Mouse (Mus musculus) embryonic facial prominence, embryonic 13.5 days (tissue): Measurements from ENCODE around the gene Doc2b. TPM values are rescaled to one million over a fixed set of nuclear protein-coding genes. Genes with fewer than 3 reads are reported as not detected.

Experiments used
- ATAC-seq: fragments of 200-750 bp; cut with Nextera tagmentation; 2 replicates; pipeline ENCODE4 v1.8.0; 2017; ENCODE audit warnings: low read depth; ENCODE audit not compliant: insufficient number of reproducible peaks, insufficient read depth, low FRiP score, low TSS enrichment
- H3K27ac ChIP-seq: fragments of 300-500 bp; sonication (generic); 2 replicates; pipeline ENCODE4 v1.5.1; 2015; ENCODE audit warnings: moderate library complexity, mild to moderate bottlenecking, inconsistent platforms
- H3K27me3 ChIP-seq: fragments of 300-500 bp; sonication (generic); 2 replicates; pipeline ENCODE4 v1.6.1; 2015; ENCODE audit warnings: mild to moderate bottlenecking, inconsistent platforms
- H3K36me3 ChIP-seq: fragments of 300-500 bp; sonication (generic); 2 replicates; pipeline ENCODE4 v1.6.1; 2015; ENCODE audit warnings: mild to moderate bottlenecking, inconsistent platforms
- H3K4me1 ChIP-seq: fragments of 300-500 bp; sonication (generic); 2 replicates; pipeline ENCODE4 v1.6.1; 2015; ENCODE audit warnings: inconsistent platforms
- H3K4me2 ChIP-seq: fragments of 300-500 bp; sonication (generic); 2 replicates; pipeline ENCODE4 v1.6.1; 2015; ENCODE audit warnings: moderate library complexity, mild to moderate bottlenecking, inconsistent platforms
- H3K4me3 ChIP-seq: fragments of 300-500 bp; sonication (generic); 2 replicates; pipeline ENCODE4 v1.5.1; 2015; ENCODE audit warnings: mild to moderate bottlenecking, inconsistent platforms
- H3K9ac ChIP-seq: fragments of 300-500 bp; sonication (generic); 2 replicates; pipeline ENCODE4 v1.6.1; 2015; ENCODE audit warnings: mild to moderate bottlenecking, inconsistent platforms
- H3K9me3 ChIP-seq: fragments of 300-500 bp; sonication (generic); 2 replicates; pipeline ENCODE4 v1.6.1; 2016; ENCODE audit warnings: inconsistent platforms
- WGBS: fragments of 180-500 bp; shearing (Covaris S2); methylation state at CpG from one replicate; pipeline ENCODE4 v1.1.7; 2015; ENCODE audit warnings: mixed read lengths; 5-methylcytosine and 5-hydroxymethylcytosine counted together
- polyA plus RNA-seq: library from polyadenylated mRNA; unstranded; fragments of >200 nt; fragmentation: Nextera tagmentation; extraction: Ambion mirVana; gene quantifications from 2 replicates; pipeline ENCODE4 v1.2.1, GENCODE M21; 2015

Doc2b gene
- polyA plus RNA-seq, 1 experiment from 2014 or later: 2.5 TPM

GRCm38 (mm10) chr11:75813085-75813484 lies 17.2 kb upstream of the Doc2b start:
- Histone ChIP-seq H3K9me3 (no peaks in the 10 kb centered on the region), H3K27ac (no peak overlapping the region), H3K36me3 (no peaks in the 10 kb centered on the region), H3K4me1 (peaks cover 13% of the 10 kb centered on the region), H3K27me3 (no peaks in the 10 kb centered on the region), H3K4me3 (no peak overlapping the region), H3K9ac (no peak overlapping the region), H3K4me2 (no peak overlapping the region)
- ATAC-seq: no peak
- 52% methylated on average over 10 of the region's 10 CpGs for WGBS

GRCm38 (mm10) chr11:75811900-75812299 lies 16.1 kb upstream of the Doc2b start:
- H3K36me3 ChIP-seq: no peaks in the 10 kb centered on the region
- H3K9me3 ChIP-seq: no peaks in the 10 kb centered on the region
- H3K27me3 ChIP-seq: no peaks in the 10 kb centered on the region
- H3K9ac ChIP-seq: peak overlapping the region; percentile 22; the same call in 1 of the 2 replicates
- no peak for ATAC-seq
- H3K4me1 ChIP-seq: peaks cover 10% of the 10 kb centered on the region
- H3K4me3 ChIP-seq: no peak overlapping the region
- H3K27ac ChIP-seq: peak overlapping the region; percentile 39; the same call in 1 of the 2 replicates
- H3K4me2 ChIP-seq: no peak overlapping the region
- 36% methylated on average over 3 of the region's 3 CpGs for WGBS

GRCm38 (mm10) chr11:75810526-75810925 lies 14.7 kb upstream of the Doc2b start:
- peaks cover 10% of the 10 kb centered on the region for H3K4me1 ChIP-seq
- 91% methylated on average over 3 of the region's 3 CpGs for WGBS
- H3K27me3 ChIP-seq: no peaks in the 10 kb centered on the region
- H3K9me3 ChIP-seq: no peaks in the 10 kb centered on the region
- H3K4me2 ChIP-seq: no peak overlapping the region
- no peak overlapping the region for H3K27ac ChIP-seq
- H3K4me3 ChIP-seq: no peak overlapping the region
- no peaks in the 10 kb centered on the region for H3K36me3 ChIP-seq
- ATAC-seq: no peak
- H3K9ac ChIP-seq: no peak overlapping the region

- H3K4me1 ChIP-seq: peaks cover 4% of the 10 kb centered on the region; the same call in 1 of the 2 replicates
- no peaks in the 10 kb centered on the region for H3K36me3 ChIP-seq
- no peaks in the 10 kb centered on the region for H3K27me3 ChIP-seq
- H3K4me3 ChIP-seq: no peak overlapping the region
- WGBS: 41% methylated on average over 5 of the region's 5 CpGs
- no peak overlapping the region for H3K4me2 ChIP-seq
- H3K9me3 ChIP-seq: no peaks in the 10 kb centered on the region
- H3K27ac ChIP-seq: no peak overlapping the region
- no peak overlapping the region for H3K9ac ChIP-seq
- ATAC-seq: no peak
Measured at GRCm38 (mm10) chr11:75807486-75807885, 11.6 kb upstream of the Doc2b start.

GRCm38 (mm10) chr11:75801771-75802550 lies 6.1 kb upstream of the Doc2b start:
- no peak overlapping the region for H3K4me2 ChIP-seq

GRCm38 (mm10) chr11:75801369-75801768 lies 5.5 kb upstream of the Doc2b start:
- Histone ChIP-seq H3K9ac (no peak overlapping the region), H3K36me3 (no peaks in the 10 kb centered on the region), H3K4me2 (no peak overlapping the region), H3K4me1 (peaks cover 5% of the 10 kb centered on the region), H3K27ac (no peak overlapping the region), H3K4me3 (no peak overlapping the region), H3K9me3 (no peaks in the 10 kb centered on the region), H3K27me3 (peaks cover 25% of the 10 kb centered on the region)
- WGBS: 82% methylated on average over 4 of the region's 4 CpGs
- 0 out of 2 replicates have a peak, but pooled peaks have one; percentile 59 for ATAC-seq

More at GRCm38 (mm10) chr11:75801771-75802550, 6.1 kb upstream of the Doc2b start:
- no peak overlapping the region for H3K9ac ChIP-seq
- 83% methylated on average over 7 of the region's 7 CpGs for WGBS
- no peak overlapping the region for H3K27ac ChIP-seq
- H3K4me1 ChIP-seq: no peaks in the 10 kb centered on the region
- peaks cover 19% of the 10 kb centered on the region for H3K27me3 ChIP-seq
- no peaks in the 10 kb centered on the region for H3K36me3 ChIP-seq
- no peak overlapping the region for H3K4me3 ChIP-seq
- ATAC-seq: no peak
- H3K9me3 ChIP-seq: no peaks in the 10 kb centered on the region

GRCm38 (mm10) chr11:75796536-75797246 lies 842 bp upstream of the Doc2b start:
- Histone ChIP-seq H3K9ac (no peak overlapping the region), H3K27ac (no peak overlapping the region), H3K4me1 (peaks cover 27% of the 10 kb centered on the region), H3K4me3 (peak overlapping the region; percentile 60), H3K27me3 (peaks cover 67% of the 10 kb centered on the region), H3K36me3 (no peaks in the 10 kb centered on the region), H3K4me2 (peak overlapping the region; percentile 75), H3K9me3 (no peaks in the 10 kb centered on the region)
- WGBS: 75% methylated on average over 13 of the region's 13 CpGs
- ATAC-seq: no peak

- WGBS: 1% methylated on average over 42 of the region's 42 CpGs
- Histone ChIP-seq H3K9ac (peak overlapping the region; percentile 82), H3K27ac (0 out of 2 replicates have a peak overlapping the region, but pooled peaks have one; percentile 39), H3K4me1 (peaks cover 27% of the 10 kb centered on the region), H3K9me3 (no peaks in the 10 kb centered on the region), H3K4me3 (peak overlapping the region; percentile 60), H3K4me2 (peak overlapping the region; percentile 75), H3K27me3 (peaks cover 67% of the 10 kb centered on the region), H3K36me3 (no peaks in the 10 kb centered on the region)
- no peak for ATAC-seq
Measured at GRCm38 (mm10) chr11:75795321-75795636, 570 bp downstream of the Doc2b start.

GRCm38 (mm10) chr11:75794602-75795320 lies 1.1 kb downstream of the Doc2b start:
- H3K4me2 ChIP-seq: peak overlapping the region; percentile 75
- H3K4me3 ChIP-seq: peak overlapping the region; percentile 60
- no peak for ATAC-seq
- H3K4me1 ChIP-seq: peaks cover 27% of the 10 kb centered on the region
- H3K9me3 ChIP-seq: no peaks in the 10 kb centered on the region
- 6% methylated on average over 45 of the region's 45 CpGs for WGBS
- H3K27ac ChIP-seq: 0 out of 2 replicates have a peak overlapping the region, but pooled peaks have one; percentile 39
- H3K36me3 ChIP-seq: no peaks in the 10 kb centered on the region
- H3K9ac ChIP-seq: peak overlapping the region; percentile 82
- H3K27me3 ChIP-seq: peaks cover 72% of the 10 kb centered on the region

- ATAC-seq: no peak
- no peak overlapping the region for H3K4me2 ChIP-seq
- no peaks in the 10 kb centered on the region for H3K9me3 ChIP-seq
- H3K9ac ChIP-seq: no peak overlapping the region
- peaks cover 27% of the 10 kb centered on the region for H3K4me1 ChIP-seq
- no peak overlapping the region for H3K4me3 ChIP-seq
- no peaks in the 10 kb centered on the region for H3K36me3 ChIP-seq
- 60% methylated on average over 5 of the region's 5 CpGs for WGBS
- H3K27me3 ChIP-seq: peaks cover 70% of the 10 kb centered on the region
- no peak overlapping the region for H3K27ac ChIP-seq
Measured at GRCm38 (mm10) chr11:75793351-75793750, 2.5 kb downstream of the Doc2b start.

GRCm38 (mm10) chr11:75792535-75792934 lies 3.3 kb downstream of the Doc2b start:
- H3K9ac ChIP-seq: no peak overlapping the region
- H3K27me3 ChIP-seq: peaks cover 61% of the 10 kb centered on the region
- no peaks in the 10 kb centered on the region for H3K36me3 ChIP-seq
- 75% methylated on average over 5 of the region's 5 CpGs for WGBS
- H3K27ac ChIP-seq: no peak overlapping the region
- no peak overlapping the region for H3K4me3 ChIP-seq
- peaks cover 27% of the 10 kb centered on the region for H3K4me1 ChIP-seq
- no peak for ATAC-seq
- H3K4me2 ChIP-seq: no peak overlapping the region
- H3K9me3 ChIP-seq: no peaks in the 10 kb centered on the region
